ENCODE assay signal across 9 mouse cellular contexts in the genomic region with DNA sequence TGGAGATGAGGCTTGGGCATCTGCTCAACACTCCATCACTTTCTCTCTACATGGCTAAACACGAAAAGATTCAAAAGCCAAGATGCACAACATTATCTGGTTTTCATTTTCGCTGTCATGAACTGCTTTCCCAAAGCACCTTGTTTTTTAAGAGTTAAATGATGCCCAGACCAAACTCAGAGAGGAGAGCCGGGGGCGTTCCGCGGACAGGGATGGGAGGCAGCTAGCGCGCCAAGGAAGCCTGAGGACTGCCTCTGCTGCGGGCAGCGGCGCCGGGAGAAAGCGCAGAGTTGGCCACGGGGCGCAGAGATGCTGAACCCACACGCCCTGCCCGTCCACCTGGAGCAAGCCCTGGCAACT. TPM values are rescaled to one million over a fixed set of nuclear protein-coding genes. Genes with fewer than 3 reads are reported as not detected.
DNase-seq lines count a peak whose midpoint lies in the region; ATAC-seq and TF ChIP-seq lines count a peak whose summit lies in the region.
"Had no signal": no experiment of that assay in that cellular context is flagged by ENCODE, and none has a peak within 500 bp of the region (broad histone marks: within the 10 kb centered on the region; RNA-seq: fewer than 3 reads in every experiment).

No protein-coding gene starts in this region.

- DNase-seq in adrenal gland, postnatal 14 days: peak; percentile 6
- DNase-seq in adrenal gland, postnatal 10 days: no peak
- peak; percentile 62 for DNase-seq in right cerebral cortex, adult 18-20 months
- DNase-seq in right cerebral cortex, postnatal 36 days (ENCODE audit: low spot score in 2 of 2): no peak
- DNase-seq in left cerebral cortex, postnatal 25 days (ENCODE audit: low spot score in 2 of 2): peak; percentile 54 to 63
- peak; percentile 7 for DNase-seq in midbrain, postnatal 0 days (ENCODE audit: low spot score)
- no peak for DNase-seq in layer of hippocampus, adult 9-11 months
- no peak for DNase-seq in T-cell, adult 2 months (ENCODE audit: low spot score)

- no peak overlapping the region for H3K27ac ChIP-seq in midbrain, postnatal 0 days (ENCODE audit: low read depth, low read length)
- H3K27ac ChIP-seq: macrophage had no signal

- peak overlapping the region; percentile 68 for H3K4me3 ChIP-seq in midbrain, postnatal 0 days (ENCODE audit: low read depth, low read length)

- H3K27me3 ChIP-seq in midbrain, postnatal 0 days (ENCODE audit: insufficient read depth, low read length): no peaks in the 10 kb centered on the region

- no peaks in the 10 kb centered on the region for H3K36me3 ChIP-seq in midbrain, postnatal 0 days (ENCODE audit: insufficient read depth, low read length)

- no peak for TF ChIP-seq CTCF in midbrain, postnatal 0 days (IDR thresholded peaks at IDR 0.05)

- peak overlapping the region; percentile 91 for H3K4me2 ChIP-seq in midbrain, postnatal 0 days (ENCODE audit: low read depth, low read length, poor library complexity, severe bottlenecking)

- peaks cover 5% of the 10 kb centered on the region for H3K4me1 ChIP-seq in midbrain, postnatal 0 days (ENCODE audit: insufficient read depth, low read length)

- H3K9ac ChIP-seq in midbrain, postnatal 0 days (replicated peaks; ENCODE audit: low read length, poor library complexity, severe bottlenecking): peak overlapping the region; percentile 55

- no peaks in the 10 kb centered on the region for H3K9me3 ChIP-seq in midbrain, postnatal 0 days (ENCODE audit: low read length)

- WGBS in midbrain, postnatal 0 days: under 1% methylated on average over 17 of the region's 17 CpGs

- ATAC-seq in midbrain, postnatal 0 days (ENCODE audit: low FRiP score): peak; percentile 32; the same call in 1 of the 2 replicates

- intact Hi-C loops in left cerebral cortex, postnatal 25 days (cut with DNase I): loop anchor here (2.0 to 5.0 kb wide), 4 partner anchors 106 to 376 kb away; no protein-coding TSS in a partner anchor

RNA-seq across cellular contexts. Expression of a gene that starts 0.8 kb away (rescaled TPM):
- 0.93 and 1.4 TPM in 2 replicates for total RNA-seq in adrenal gland, postnatal 14 days (2021)
- 1 to 10 TPM; 2.0 to 3.7 TPM for total RNA-seq in adrenal gland, postnatal 10 days (2021)
- total RNA-seq in left cerebral cortex, postnatal 25 days (2021): 100 to 1,000 TPM; 122 to 125 TPM
- total RNA-seq in midbrain, postnatal 0 days (2014; rRNA removed): 42.6 and 50.9 TPM in 2 replicates
- polyA plus RNA-seq in midbrain, postnatal 0 days (2015; fragmentation: Nextera tagmentation; extraction: Ambion mirVana): 16.8 and 17.3 TPM in 2 replicates

Comparison
In these comparisons a context has a peak if more than half of its experiments do, and no peak if none do; other contexts are left out.
1. DNase-seq: peak in adrenal gland, postnatal 14 days (single experiment), right cerebral cortex, adult 18-20 months (single experiment), left cerebral cortex, postnatal 25 days (2 of 2) and midbrain, postnatal 0 days (single experiment); none in adrenal gland, postnatal 10 days (single experiment), right cerebral cortex, postnatal 36 days (0 of 2), layer of hippocampus, adult 9-11 months (single experiment) and T-cell, adult 2 months (single experiment).